Mouse (Mus musculus) lung, postnatal 4 days (tissue): ENCODE data around the gene Cct2.
"Not testable (repeated sequence)": the region's sequence is repeated elsewhere in the genome, so short reads cannot be mapped to it uniquely, and the experiment has no call there.

Experiments used
- DNase-seq, 2 experiments: peaks; one replicate each; pipeline ENCODE4 v3.0.0; 2021

Cct2 gene

DNA sequence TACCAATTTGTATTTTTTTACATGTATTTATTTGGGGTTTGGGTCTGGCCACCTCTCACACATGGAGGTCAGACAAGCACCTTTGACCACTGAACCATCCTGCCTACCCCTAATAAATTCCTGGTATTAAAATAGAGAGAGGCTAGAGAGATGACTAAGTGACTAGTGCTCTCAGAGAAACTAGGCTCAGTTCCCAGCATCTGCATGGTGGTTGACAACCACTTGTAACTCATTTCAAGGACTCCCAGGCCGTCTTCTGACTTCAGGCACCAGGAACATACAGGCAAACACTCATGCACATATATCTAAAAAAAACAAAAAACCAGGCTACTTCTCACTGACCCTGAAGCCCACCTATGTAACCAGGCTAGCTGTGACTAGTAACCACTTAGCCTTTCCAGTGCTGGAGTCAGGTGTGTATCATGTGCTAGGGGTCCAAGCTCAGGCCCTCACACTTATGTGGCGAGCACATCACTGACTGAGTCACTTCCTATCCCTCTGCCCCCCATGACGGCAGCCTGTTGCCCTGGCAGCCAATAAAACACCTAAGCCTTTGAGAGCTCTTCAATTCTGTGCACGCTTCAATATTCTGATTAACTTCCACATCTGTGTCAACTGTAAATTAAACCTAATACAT is 13.5 kb downstream of the Cct2 start:
- DNase-seq = no peak

DNA sequence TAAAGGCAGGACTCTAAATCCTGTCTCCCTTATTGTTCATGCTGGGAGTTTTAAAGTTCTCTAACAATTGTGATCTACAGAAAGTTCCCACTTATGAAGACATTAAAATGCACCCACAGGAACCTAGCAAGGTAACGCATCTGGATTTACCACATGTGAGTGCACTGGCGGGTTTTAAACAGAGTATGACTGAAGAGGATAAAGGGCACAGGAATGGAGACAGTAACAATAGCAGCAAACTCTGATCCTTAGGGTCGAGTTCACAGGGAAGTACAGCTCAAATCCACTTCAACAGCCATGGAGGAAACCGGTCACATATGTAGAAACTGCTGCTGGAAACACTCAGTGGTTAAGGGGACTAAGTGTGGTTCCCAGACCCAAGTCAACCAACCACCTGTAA is 14.4 kb downstream of the Cct2 start:
- DNase-seq = no peak

DNA sequence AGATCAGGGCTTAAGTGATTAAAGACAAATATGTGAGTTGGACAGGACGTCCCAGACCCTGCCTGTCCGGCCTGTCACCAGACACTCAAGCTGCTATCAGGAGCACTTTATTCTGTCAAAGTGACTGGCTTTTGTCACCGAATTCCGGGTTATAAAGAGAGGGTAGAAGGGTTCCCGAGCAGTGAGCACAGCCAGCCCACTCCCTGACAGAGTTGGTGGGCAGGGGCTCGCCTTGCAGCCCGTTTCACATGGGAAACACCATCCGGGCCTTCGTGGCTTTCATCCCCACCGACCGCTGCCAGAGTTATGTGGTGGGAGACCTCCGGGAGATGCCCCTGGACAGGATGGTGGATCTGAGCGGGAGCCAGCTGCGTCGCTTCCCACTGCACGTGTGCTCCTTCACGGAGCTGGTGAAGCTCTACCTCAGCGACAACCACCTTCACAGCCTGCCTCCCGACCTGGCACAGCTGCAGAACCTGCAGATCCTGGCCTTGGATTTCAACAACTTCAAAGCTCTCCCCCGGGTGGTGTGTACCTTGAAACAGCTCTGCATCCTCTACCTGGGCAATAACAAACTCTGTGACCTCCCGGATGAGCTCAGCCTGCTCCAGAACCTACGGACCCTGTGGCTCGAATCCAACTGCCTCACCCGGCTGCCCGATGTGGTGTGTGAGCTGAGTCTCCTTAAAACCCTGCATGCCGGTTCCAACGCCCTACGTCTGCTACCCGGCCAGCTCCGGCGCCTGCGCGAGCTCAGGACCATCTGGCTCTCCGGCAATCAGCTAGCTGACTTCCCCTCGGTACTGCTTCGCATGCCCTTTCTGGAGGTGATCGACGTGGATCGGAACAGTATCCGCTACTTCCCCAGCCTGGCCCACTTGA is 18.2 kb downstream of the Cct2 start, which contains the start of gene Lrrc10:
Lrrc10 (plus strand) TSS at position 167 of the 882 bp plus-strand sequence.
- no peak for DNase-seq

DNA sequence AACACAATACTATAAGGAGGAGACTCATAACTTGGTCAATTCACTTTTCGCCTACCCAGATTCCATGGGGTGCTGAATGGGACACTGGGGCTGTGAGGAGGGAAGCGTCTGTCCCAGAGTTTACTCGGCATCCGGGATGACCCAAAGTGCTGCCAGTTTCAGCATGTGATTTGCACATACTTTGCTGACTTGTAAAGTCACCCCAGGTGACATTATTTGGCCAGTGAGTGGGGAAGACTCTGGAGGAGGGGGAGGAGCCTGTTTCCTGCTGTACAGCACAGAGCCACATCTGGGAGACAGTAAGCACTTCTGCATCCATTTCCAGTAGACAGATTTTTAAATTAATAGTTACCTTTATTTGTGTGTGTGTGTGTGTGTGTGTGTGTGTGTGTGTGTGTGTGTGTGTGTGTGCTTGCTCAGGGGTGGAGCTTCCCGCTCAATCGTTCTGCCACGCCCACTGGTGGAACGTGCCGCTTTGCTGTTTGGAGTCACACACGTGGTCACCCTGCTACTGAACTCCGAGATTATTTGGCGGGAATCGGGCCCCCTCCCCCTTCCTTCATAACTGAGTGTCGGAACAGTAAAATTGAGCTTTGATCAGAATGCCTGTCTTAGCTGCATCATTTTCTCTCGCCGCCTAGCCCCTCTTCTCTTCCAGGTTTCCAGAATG is 20.0 kb downstream of the Cct2 start:
- not testable (repeated sequence) for DNase-seq

DNA sequence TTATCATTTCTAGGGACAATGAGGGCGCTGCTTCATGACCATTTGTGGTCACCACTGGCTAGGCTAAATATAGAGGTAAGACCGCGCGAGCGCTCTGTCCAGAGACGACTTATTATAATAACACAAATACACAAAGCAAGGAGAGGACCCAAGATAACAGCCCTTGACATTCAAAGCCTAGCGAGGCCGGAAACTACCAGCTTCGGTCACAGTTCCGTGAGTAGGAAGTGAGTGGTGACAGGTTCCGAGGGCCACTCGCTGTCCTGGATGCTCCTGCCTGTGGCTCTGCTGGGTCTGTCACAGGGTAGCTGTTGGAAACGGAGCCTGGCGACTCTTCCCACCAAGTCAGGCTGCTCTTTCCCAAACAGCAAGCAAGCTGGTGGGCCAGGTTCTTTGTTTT is 21.3 kb downstream of the Cct2 start:
- peak; percentile 17 to 49 for DNase-seq

DNA sequence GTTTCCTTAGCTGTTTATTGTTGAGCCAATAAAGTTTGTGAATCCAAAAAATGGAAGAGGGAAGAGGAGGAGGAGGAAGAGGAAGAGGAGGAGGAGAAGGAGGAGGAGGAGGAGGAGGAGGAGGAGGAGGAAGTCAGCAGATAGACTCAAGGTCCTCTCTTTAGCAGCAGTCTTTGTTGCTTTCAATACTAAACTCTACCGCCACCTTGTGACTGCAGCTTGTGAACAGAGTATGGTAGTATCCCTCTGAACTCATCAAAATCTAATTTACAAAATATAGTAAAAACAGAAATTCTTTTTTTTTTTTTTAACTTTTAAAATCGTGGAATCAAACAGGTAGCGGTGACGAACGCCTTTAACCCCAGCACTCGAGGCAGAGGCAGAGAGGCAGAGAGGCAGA is 23.3 kb downstream of the Cct2 start:
- DNase-seq = no peak

DNA sequence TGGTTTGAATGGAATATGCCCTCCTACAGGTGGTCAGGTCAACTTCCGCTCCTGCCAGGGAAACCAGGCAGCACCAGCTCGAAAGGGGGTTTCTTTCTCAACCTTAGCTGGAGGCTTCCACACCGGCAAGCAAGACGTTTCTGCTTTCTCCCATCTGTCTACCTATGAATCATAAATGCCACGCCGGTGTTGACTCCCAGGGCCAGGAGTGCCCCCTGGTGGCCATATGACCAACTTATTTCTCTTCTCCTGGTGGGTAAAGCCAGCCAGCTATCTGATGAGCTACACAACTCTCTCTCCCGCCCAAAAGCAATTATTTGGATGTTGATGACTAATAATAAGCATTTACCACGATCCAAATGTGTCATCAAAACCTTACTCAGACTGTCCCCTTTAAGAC is 29.8 kb downstream of the Cct2 start:
- peak; percentile 70 to 82 for DNase-seq

DNA sequence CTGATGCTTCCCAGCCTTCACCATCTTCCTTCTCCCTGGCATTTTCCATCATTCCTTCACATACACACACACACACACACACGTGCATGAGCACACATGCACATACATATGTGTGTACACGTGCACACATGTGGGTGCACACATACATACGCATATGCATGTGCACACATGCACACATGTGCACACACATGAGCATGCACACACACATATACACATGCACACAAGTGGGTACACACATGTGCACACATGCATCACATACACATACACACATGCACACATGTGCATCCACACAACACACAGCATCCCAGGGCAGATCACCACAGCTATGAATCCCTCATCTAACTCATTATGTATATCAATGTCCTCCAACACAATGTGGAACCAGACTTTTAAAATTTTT is 32.5 kb downstream of the Cct2 start:
- no peak for DNase-seq

DNA sequence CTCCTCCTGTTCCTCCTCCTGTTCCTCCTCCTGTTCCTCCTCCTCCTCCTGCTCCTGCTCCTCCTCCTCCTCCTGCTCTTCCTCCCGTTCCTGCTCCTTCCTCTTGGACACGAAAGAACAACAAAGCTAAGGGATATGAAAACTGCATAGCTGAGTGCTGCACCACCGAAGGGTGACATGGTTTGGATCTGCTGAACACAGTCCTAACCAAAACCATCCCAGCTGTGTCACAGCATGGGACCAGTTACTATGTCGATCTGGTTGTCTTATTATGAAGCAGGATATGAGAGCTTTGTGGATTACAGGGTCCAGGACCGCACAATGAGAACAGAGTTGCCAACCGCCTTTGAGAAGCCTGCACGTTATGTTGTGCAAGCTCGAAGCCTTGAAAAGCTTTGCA is 37.4 kb downstream of the Cct2 start:
- DNase-seq = no peak

DNA sequence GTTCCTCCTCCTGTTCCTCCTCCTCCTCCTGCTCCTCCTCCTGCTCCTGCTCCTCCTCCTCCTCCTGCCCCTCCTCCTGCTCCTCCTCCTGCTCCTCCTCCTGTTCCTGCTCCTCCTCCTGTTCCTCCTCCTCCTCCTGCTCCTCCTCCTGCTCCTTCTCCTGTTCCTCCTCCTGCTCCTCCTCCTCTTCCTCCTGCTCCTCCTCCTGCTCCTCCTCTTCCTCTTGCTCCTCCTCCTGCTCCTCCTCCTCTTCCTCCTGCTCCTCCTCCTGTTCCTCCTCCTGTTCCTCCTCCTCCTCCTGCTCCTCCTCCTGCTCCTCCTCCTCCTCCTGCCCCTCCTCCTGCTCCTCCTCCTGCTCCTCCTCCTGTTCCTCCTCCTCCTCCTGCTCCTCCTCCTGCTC is 37.8 kb downstream of the Cct2 start:
- not testable (repeated sequence) for DNase-seq

DNA sequence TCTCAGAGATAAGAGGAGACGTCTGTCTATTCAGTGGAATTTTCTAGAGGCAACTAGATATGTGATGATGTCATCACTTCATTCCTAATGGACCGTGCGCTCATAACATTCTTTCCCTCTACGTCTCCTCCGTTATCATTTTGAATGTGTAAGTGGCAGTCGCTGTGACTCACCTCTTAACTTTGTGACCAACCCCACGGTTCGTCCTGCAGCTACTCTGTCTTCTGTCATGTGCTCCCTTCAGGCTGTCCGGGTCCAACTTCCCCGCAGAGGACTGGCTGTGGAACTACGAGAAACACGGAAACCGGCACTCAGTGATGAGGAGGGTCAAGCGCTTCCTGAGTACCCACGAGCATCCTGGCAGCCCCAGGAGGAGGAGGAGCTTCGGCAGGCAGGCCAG is 39.9 kb downstream of the Cct2 start:
- peak in 1 of 2 experiments; percentile 30 for DNase-seq

DNA sequence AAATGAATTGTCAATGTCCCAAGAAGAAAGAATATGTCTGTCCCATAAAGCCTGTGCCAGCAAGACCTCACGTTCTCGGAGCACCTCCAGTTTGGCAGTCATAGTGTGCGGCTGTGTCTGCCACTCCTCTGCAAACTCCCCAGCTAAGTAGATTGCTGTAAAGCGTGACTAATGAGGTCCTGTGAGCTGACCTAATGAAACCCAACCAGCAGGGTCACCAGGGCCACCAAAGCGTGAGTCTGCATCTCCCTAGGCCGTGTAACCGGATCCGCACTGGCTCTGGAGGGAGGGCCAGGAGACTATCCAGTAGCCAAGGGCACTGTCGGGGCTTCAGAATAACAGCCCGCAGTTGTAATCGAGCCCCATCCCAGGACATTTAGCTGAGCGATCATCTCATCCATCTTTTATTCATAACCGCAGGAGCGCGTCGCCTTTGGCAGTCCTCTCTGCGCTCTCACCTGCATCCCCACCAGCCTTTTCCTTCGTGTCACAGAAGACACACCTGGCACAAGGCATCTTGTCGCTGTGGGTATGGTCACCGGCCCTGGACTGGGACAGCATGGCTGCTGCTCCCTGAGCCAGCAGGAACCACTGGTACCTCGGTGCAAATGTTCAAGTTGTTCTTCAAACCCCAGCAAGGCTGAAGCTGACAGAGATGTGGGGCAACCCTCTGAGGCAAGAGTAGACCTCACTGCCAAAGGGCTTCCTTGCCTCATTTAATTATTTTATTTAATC is 42.4 kb downstream of the Cct2 start:
- DNase-seq = no peak

DNA sequence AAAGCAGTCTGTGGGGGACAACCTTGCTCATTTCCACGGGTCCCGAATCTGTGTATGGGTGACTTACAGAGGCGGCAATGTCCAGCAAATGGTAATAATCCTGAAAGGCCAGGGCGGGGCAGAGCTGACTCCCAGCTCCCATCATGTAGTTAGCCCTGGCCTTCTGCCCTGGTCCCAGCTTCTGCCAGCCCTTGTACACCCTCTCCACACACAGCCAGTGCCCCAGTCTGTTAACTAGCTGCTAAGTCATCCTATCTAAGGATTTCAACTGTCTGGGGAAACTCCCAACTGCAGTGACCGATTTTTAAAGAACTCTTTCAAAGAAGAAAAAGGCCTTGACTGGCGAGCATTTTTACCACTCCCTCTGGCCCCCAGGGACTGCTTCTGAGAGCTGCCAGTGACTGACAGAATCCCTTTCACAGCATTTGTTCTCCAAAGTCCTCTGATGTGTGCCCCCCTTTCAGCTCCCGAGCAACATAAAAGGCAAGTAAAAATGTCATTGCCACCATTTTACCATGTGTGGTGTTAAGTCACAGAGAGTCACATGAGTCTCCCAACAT is 45.3 kb downstream of the Cct2 start:
- DNase-seq = no peak

DNA sequence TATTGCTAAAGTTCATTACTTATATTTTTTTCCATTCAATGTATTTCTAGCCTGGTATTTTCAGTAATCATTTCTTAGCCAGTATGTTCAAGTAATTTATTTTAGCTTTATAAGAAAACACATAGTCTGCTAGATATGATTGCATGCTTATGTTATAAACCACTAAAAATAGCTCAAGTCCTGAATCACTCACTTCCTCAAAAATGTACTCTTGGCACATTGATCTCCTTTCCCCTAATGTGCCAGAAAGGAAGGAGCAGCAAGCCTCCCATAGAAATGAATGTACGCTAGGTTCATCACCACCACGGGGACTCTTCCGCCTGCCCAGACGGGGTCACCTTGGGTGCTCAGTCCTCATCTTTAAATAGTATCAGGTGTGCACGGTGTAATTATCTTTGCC is 49.0 kb downstream of the Cct2 start:
- no peak for DNase-seq

DNA sequence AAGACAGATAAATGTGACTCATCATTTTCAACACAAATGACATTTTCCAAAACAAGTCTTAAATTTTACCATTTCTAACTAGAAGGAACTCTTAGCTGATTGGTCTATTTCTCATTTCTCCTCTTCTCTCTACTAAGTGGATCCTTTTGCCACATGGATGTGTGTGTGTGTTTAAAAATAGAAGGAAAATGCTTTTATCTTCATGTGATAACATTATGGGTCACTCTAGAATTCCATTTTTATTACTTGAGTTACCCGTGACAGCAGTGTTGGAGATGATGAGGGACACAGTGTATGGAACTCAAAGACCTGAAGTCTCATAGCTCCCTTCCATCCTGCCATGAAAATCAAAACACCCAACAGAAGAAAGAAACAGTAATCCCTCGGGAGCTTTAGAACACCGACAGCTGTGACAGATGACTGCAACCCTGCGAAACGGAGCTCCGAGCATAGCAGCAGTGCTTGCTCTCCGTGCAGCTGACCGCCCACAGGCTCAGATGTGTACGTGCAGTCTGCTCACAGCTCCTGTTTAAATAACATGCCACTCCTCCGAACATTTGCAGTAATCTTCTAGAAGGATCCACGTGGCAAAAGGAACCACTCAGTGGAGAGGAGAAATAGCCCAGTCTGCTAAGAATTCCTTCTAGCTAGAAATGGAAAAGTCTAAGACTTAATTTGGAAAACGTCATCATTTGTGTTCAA is 49.8 kb downstream of the Cct2 start:
- peak in 1 of 2 experiments; percentile 45 for DNase-seq

DNA sequence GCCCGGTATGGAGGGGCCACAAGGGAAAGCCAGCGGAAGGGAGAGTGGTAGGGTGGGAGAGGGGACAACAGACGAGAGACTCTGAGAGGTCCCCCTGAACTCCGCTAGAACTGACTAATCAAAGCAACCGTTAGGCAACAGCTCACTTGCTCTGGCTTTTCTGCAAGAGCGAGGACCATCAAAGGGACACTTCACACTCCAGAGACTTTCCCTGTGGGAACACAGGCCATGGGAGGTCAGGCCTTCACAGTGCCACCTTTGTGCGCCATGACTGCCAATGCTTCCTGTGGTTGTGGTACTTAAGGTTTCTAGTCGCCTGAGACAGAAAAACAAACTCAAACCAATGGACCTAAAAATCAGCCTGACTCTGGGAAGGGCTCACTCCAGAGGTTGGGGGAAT is 52.6 kb downstream of the Cct2 start:
- no peak for DNase-seq

DNA sequence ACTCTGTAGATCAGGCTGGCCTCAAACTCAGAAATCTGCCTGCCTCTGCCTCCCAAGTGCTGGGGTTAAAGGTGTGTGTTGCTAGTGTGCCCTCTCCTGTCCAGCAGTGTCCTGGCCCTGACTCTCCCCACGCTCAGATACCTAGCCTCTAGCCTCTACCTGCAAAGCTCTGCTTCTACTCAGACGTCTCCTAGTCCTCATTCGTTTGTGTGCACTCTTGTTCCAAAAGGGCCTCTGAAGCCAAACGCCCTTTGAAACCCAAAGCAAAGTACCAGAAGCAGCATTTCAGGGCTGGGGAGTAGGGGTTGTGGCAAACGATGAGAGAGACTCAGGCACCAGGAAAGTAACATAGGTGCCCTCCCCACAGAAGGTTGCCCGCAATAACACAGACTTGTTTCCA is 53.9 kb downstream of the Cct2 start:
- DNase-seq = no peak

DNA sequence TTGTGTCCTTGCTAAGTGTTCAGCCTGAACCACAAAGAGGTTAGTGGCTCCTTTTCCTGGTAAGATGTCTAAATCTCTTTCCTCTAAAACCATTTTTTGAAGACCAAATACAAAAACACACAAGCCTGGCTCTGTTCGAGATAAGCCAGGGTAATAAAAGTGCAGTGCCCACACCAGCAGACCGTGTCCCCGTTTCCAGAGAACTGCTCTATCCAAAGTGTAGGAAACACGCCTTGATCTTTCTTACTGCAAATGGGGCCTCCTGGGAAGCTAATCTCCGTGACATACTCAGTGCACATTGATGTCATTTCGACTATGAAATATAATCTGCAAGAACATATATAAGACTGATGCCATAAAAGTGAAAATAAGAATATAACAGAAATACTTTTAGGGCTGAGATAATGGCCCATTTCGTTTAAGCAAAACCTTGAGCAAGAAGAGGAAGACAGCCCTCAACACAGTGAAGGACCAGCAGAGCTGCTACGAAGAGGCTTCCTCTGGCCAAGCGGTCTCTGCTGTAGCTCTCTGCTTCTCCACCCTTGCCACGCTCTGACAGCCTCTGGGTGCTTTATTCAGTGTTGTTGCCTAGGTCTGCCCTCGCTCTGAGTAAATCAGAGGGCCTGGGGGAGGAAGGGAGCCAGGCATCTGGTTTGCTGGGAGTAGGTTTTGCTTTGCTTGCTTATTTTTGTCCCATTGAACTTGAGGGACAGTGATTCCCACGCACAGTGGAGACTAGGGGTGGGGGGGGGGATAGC is 57.7 kb downstream of the Cct2 start:
- no peak for DNase-seq

DNA sequence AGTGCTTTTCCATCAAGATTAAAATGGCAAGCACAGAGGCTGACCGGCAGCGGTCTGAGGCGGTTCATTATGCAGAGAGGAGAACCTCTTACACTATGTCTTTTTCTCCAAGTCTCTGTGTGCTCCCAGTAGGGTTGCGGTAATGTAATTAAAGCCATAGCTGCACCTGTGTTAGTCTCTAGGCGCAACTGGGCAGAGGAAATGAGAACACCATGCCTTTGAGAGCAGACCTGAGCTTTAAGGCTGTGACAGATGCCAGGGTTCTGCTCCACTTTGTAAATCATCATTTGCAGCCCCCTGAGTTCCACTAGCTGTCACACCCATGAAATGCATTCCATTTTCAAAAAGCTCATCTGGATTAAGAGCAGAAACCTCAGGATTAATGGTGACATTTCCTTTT is 58.9 kb downstream of the Cct2 start:
- DNase-seq = no peak
